ENCODE assay signal across 10 mouse cellular contexts in the genomic region with DNA sequence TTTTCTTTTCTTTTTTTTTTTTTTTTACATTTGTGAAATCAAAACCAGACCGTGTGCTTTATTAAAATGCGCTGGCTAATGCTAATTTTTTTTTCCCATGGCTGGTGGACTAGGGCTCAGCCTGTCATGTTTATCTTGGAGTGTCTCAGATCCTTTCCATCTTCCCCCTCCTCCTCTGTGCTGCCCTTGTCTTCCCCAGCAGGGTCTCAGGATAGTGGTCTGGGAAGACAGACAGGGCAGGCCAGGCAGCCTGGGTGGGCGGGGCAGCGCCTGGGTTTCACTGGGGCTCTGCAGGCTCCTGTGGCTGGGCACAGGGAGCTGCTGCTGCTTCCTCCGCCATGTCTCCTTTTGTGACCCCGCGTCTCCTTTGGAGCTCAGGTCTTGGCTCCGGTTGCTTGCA.
DNase-seq lines count a peak whose midpoint lies in the region; ATAC-seq and TF ChIP-seq lines count a peak whose summit lies in the region.
"Had no signal": no experiment of that assay in that cellular context is flagged by ENCODE, and none has a peak within 500 bp of the region (broad histone marks: within the 10 kb centered on the region; RNA-seq: fewer than 3 reads in every experiment).

No protein-coding gene starts in this region.

- H3K4me2 ChIP-seq in hindbrain, postnatal 0 days (ENCODE audit: low read depth, low read length) = no peak overlapping the region
- H3K4me2 ChIP-seq in midbrain, embryonic 14.5 days (ENCODE audit: low read length) = no peak overlapping the region
- no peak overlapping the region for H3K4me2 ChIP-seq in midbrain, embryonic 15.5 days
- H3K4me2 ChIP-seq in embryonic facial prominence, embryonic 13.5 days = peak overlapping the region; percentile 22; the same call in 1 of the 2 replicates
- H3K4me2 ChIP-seq in stomach, embryonic 15.5 days = no peak overlapping the region
- H3K4me2 ChIP-seq: liver, embryonic 13.5 days had no signal

- peak; percentile 57 for DNase-seq in hindbrain, embryonic 10.5 days (ENCODE audit: low spot score)
- DNase-seq in hindbrain, postnatal 0 days (ENCODE audit: low spot score) = no peak
- DNase-seq in midbrain, embryonic 14.5 days = peak; percentile 43
- DNase-seq in cerebellum, adult 8-10 months = no peak
- no peak for DNase-seq in cerebellum, adult 11 months
- DNase-seq: liver, embryonic 13.5 days had no signal

- no peak for TF ChIP-seq CTCF in hindbrain, postnatal 0 days (IDR thresholded peaks at IDR 0.05; ENCODE audit: low read depth)

- peak overlapping the region; percentile 73 for H3K27ac ChIP-seq in hindbrain, embryonic 10.5 days
- H3K27ac ChIP-seq in hindbrain, postnatal 0 days = no peak overlapping the region
- no peak overlapping the region for H3K27ac ChIP-seq in midbrain, embryonic 14.5 days (replicated peaks; ENCODE audit: low read depth, low read length)
- H3K27ac ChIP-seq in midbrain, embryonic 15.5 days = no peak overlapping the region
- H3K27ac ChIP-seq in embryonic facial prominence, embryonic 13.5 days = peak overlapping the region; percentile 87
- peak overlapping the region; percentile 35; the same call in 1 of the 2 replicates for H3K27ac ChIP-seq in stomach, embryonic 15.5 days
- H3K27ac ChIP-seq: liver, embryonic 13.5 days had no signal

- H3K4me3 ChIP-seq in hindbrain, embryonic 10.5 days = no peak overlapping the region
- no peak overlapping the region for H3K4me3 ChIP-seq in hindbrain, postnatal 0 days (ENCODE audit: low read length)
- H3K4me3 ChIP-seq in midbrain, embryonic 14.5 days (replicated peaks; ENCODE audit: low read depth, low read length) = no peak overlapping the region
- H3K4me3 ChIP-seq in midbrain, embryonic 15.5 days = no peak overlapping the region
- no peak overlapping the region for H3K4me3 ChIP-seq in embryonic facial prominence, embryonic 13.5 days
- H3K4me3 ChIP-seq in stomach, embryonic 15.5 days (replicated peaks) = no peak overlapping the region
- H3K4me3 ChIP-seq: liver, embryonic 13.5 days; megakaryocyte, embryonic 14.5 days had no signal

- WGBS in hindbrain, embryonic 10.5 days = 22% methylated on average over 8 of the region's 8 CpGs
- WGBS in hindbrain, postnatal 0 days = 31% methylated on average over 8 of the region's 8 CpGs
- 14% methylated on average over 8 of the region's 8 CpGs for WGBS in midbrain, embryonic 14.5 days
- 23% methylated on average over 8 of the region's 8 CpGs for WGBS in midbrain, embryonic 15.5 days
- 22% methylated on average over 8 of the region's 8 CpGs for WGBS in embryonic facial prominence, embryonic 13.5 days
- WGBS in stomach, embryonic 15.5 days = 38% methylated on average over 8 of the region's 8 CpGs

- H3K4me1 ChIP-seq in hindbrain, embryonic 10.5 days (replicated peaks) = peaks cover 39% of the 10 kb centered on the region
- peaks cover 14% of the 10 kb centered on the region; the same call in 1 of the 2 replicates for H3K4me1 ChIP-seq in hindbrain, postnatal 0 days (ENCODE audit: insufficient read depth, low read length)
- peaks cover 12% of the 10 kb centered on the region; the same call in 1 of the 2 replicates for H3K4me1 ChIP-seq in midbrain, embryonic 14.5 days (ENCODE audit: control insufficient read depth, insufficient read depth, low read length)
- peaks cover 11% of the 10 kb centered on the region; the same call in 1 of the 2 replicates for H3K4me1 ChIP-seq in midbrain, embryonic 15.5 days
- H3K4me1 ChIP-seq in embryonic facial prominence, embryonic 13.5 days = peaks cover 37% of the 10 kb centered on the region
- H3K4me1 ChIP-seq in stomach, embryonic 15.5 days = peaks cover 29% of the 10 kb centered on the region

- no peaks in the 10 kb centered on the region for H3K9me3 ChIP-seq in hindbrain, embryonic 10.5 days
- H3K9me3 ChIP-seq in hindbrain, postnatal 0 days (ENCODE audit: low read length) = no peaks in the 10 kb centered on the region
- no peaks in the 10 kb centered on the region for H3K9me3 ChIP-seq in midbrain, embryonic 14.5 days (ENCODE audit: control insufficient read depth, low read length)
- H3K9me3 ChIP-seq in midbrain, embryonic 15.5 days = no peaks in the 10 kb centered on the region
- H3K9me3 ChIP-seq in embryonic facial prominence, embryonic 13.5 days = no peaks in the 10 kb centered on the region
- no peaks in the 10 kb centered on the region for H3K9me3 ChIP-seq in stomach, embryonic 15.5 days
- H3K9me3 ChIP-seq: liver, embryonic 13.5 days had no signal

- no peak for ATAC-seq in hindbrain, postnatal 0 days
- no peak for ATAC-seq in midbrain, embryonic 14.5 days (ENCODE audit: low FRiP score, low TSS enrichment)
- ATAC-seq in midbrain, embryonic 15.5 days (replicated peaks) = no peak
- no peak for ATAC-seq in embryonic facial prominence, embryonic 13.5 days (ENCODE audit: insufficient number of reproducible peaks, insufficient read depth, low FRiP score, low TSS enrichment, low read depth)
- no peak for ATAC-seq in stomach, embryonic 15.5 days (ENCODE audit: insufficient read depth, low FRiP score, low read depth)

- no peak overlapping the region for H3K9ac ChIP-seq in hindbrain, postnatal 0 days (replicated peaks; ENCODE audit: low read length)
- H3K9ac ChIP-seq in midbrain, embryonic 14.5 days (replicated peaks; ENCODE audit: low read length) = 0 out of 2 replicates have a peak overlapping the region, but pooled peaks have one; percentile 16
- H3K9ac ChIP-seq in midbrain, embryonic 15.5 days = no peak overlapping the region
- H3K9ac ChIP-seq in embryonic facial prominence, embryonic 13.5 days = 0 out of 2 replicates have a peak overlapping the region, but pooled peaks have one; percentile 16
- H3K9ac ChIP-seq in stomach, embryonic 15.5 days = no peak overlapping the region
- H3K9ac ChIP-seq: liver, embryonic 13.5 days had no signal

- H3K36me3 ChIP-seq in hindbrain, embryonic 10.5 days = no peaks in the 10 kb centered on the region
- H3K36me3 ChIP-seq in hindbrain, postnatal 0 days (ENCODE audit: insufficient read depth, low read length) = no peaks in the 10 kb centered on the region
- no peaks in the 10 kb centered on the region for H3K36me3 ChIP-seq in midbrain, embryonic 14.5 days (ENCODE audit: control insufficient read depth, insufficient read depth, low read length)
- no peaks in the 10 kb centered on the region for H3K36me3 ChIP-seq in midbrain, embryonic 15.5 days (replicated peaks)
- no peaks in the 10 kb centered on the region for H3K36me3 ChIP-seq in embryonic facial prominence, embryonic 13.5 days
- no peaks in the 10 kb centered on the region for H3K36me3 ChIP-seq in stomach, embryonic 15.5 days
- H3K36me3 ChIP-seq: liver, embryonic 13.5 days had no signal

- 0 out of 2 replicates have a peak, but pooled peaks cover 5% of the 10 kb centered on the region for H3K27me3 ChIP-seq in hindbrain, embryonic 10.5 days (ENCODE audit: insufficient read depth, poor library complexity, severe bottlenecking)
- no peaks in the 10 kb centered on the region for H3K27me3 ChIP-seq in hindbrain, postnatal 0 days (ENCODE audit: insufficient read depth, low read length)
- no peaks in the 10 kb centered on the region for H3K27me3 ChIP-seq in midbrain, embryonic 14.5 days (ENCODE audit: control insufficient read depth, insufficient read depth, low read length)
- no peaks in the 10 kb centered on the region for H3K27me3 ChIP-seq in midbrain, embryonic 15.5 days (replicated peaks)
- no peaks in the 10 kb centered on the region for H3K27me3 ChIP-seq in embryonic facial prominence, embryonic 13.5 days
- no peaks in the 10 kb centered on the region for H3K27me3 ChIP-seq in stomach, embryonic 15.5 days (replicated peaks)

Comparison
In these comparisons a context has a peak if more than half of its experiments do, and no peak if none do; other contexts are left out.
1. DNase-seq: peak in hindbrain, embryonic 10.5 days (single experiment) and midbrain, embryonic 14.5 days (single experiment); none in hindbrain, postnatal 0 days (single experiment), cerebellum, adult 8-10 months (single experiment) and cerebellum, adult 11 months (single experiment).
2. H3K27ac ChIP-seq: peak in hindbrain, embryonic 10.5 days (single experiment), embryonic facial prominence, embryonic 13.5 days (single experiment) and stomach, embryonic 15.5 days (single experiment); none in hindbrain, postnatal 0 days (single experiment), midbrain, embryonic 14.5 days (single experiment) and midbrain, embryonic 15.5 days (single experiment).
3. H3K9ac ChIP-seq: peak in midbrain, embryonic 14.5 days (single experiment) and embryonic facial prominence, embryonic 13.5 days (single experiment); none in hindbrain, postnatal 0 days (single experiment), midbrain, embryonic 15.5 days (single experiment) and stomach, embryonic 15.5 days (single experiment).